Mouse (Mus musculus) cerebellum, adult 9-10 months (tissue): ENCODE results near the gene Stap1.

Source experiments
- DNase-seq: peaks from one replicate; pipeline ENCODE4 v3.0.0; 2022

The Stap1 gene

GRCm38 (mm10) chr5:86071538-86071937, at the start of gene Stap1:
Stap1 (plus strand) TSS chr5:86071746.
- DNase-seq, result no peak

GRCm38 (mm10) chr5:86029820-86030219, 41.7 kb upstream of the Stap1 start:
- peak; percentile 58 for DNase-seq

GRCm38 (mm10) chr5:86063501-86063900, 8.0 kb upstream of the Stap1 start:
- DNase-seq, result peak; percentile 22

- DNase-seq, result peak; percentile 94
These were observed 6.3 kb upstream of the Stap1 start, which contains the start of gene Cenpc1 for GRCm38 (mm10) chr5:86065101-86065875. Cenpc1 (minus strand) TSS chr5:86065583.

- DNase-seq, result no peak
These were observed 5.5 kb upstream of the Stap1 start for GRCm38 (mm10) chr5:86065876-86066550.

GRCm38 (mm10) chr5:86066551-86066929, 5.0 kb upstream of the Stap1 start:
- peak; percentile 89 for DNase-seq

GRCm38 (mm10) chr5:86068451-86068850, 3.1 kb upstream of the Stap1 start:
- no peak for DNase-seq

- no peak for DNase-seq
These were observed 2.4 kb upstream of the Stap1 start for GRCm38 (mm10) chr5:86069121-86069520.

GRCm38 (mm10) chr5:86072756-86073386, 1.3 kb downstream of the Stap1 start:
- DNase-seq, result no peak

GRCm38 (mm10) chr5:86078720-86079334, 7.3 kb downstream of the Stap1 start:
- no peak for DNase-seq

GRCm38 (mm10) chr5:86083987-86084386, 12.4 kb downstream of the Stap1 start:
- DNase-seq, result no peak

- DNase-seq, result no peak
These were observed 13.4 kb downstream of the Stap1 start for GRCm38 (mm10) chr5:86084979-86085378.

- no peak for DNase-seq
These were observed 15.2 kb downstream of the Stap1 start for GRCm38 (mm10) chr5:86086751-86087150.

- DNase-seq, result no peak
These were observed 23.2 kb downstream of the Stap1 start for GRCm38 (mm10) chr5:86094754-86095153.

GRCm38 (mm10) chr5:86098988-86099387, 27.4 kb downstream of the Stap1 start:
- no peak for DNase-seq

GRCm38 (mm10) chr5:86100621-86101020, 29.1 kb downstream of the Stap1 start:
- no peak for DNase-seq

- DNase-seq, result no peak
These were observed 30.6 kb downstream of the Stap1 start for GRCm38 (mm10) chr5:86102176-86102575.

GRCm38 (mm10) chr5:86106610-86107009, 35.1 kb downstream of the Stap1 start:
- no peak for DNase-seq

- DNase-seq, result no peak
These were observed 39.5 kb downstream of the Stap1 start for GRCm38 (mm10) chr5:86111074-86111473.

GRCm38 (mm10) chr5:86113037-86113436, 41.5 kb downstream of the Stap1 start:
- DNase-seq, result no peak

- DNase-seq, result no peak
These were observed 42.5 kb downstream of the Stap1 start for GRCm38 (mm10) chr5:86113997-86114396.

- DNase-seq, result no peak
These were observed 47.0 kb downstream of the Stap1 start for GRCm38 (mm10) chr5:86118457-86119094.

GRCm38 (mm10) chr5:86128749-86129148, 57.2 kb downstream of the Stap1 start:
- DNase-seq, result no peak
